Mouse (Mus musculus) C2C12 (cell line): ENCODE results near the gene Tet3.

Source experiments
- CEBPB ChIP-seq: IDR thresholded peaks from one replicate; pipeline ENCODE4 v1.6.1; 2011; ENCODE audit warnings: low read depth, mild to moderate bottlenecking, control low read depth, moderate library complexity
- CTCF ChIP-seq: IDR thresholded peaks from one replicate; pipeline ENCODE4 v1.5.1; 2011; ENCODE audit not compliant: control insufficient read depth, insufficient read depth, insufficient read length
- MAX ChIP-seq: IDR thresholded peaks from one replicate; pipeline ENCODE4 v1.6.1; 2011; ENCODE audit warnings: mild to moderate bottlenecking, control low read depth
- USF1 ChIP-seq: IDR thresholded peaks from one replicate; pipeline ENCODE4 v1.6.1; 2011; ENCODE audit warnings: low read depth, mild to moderate bottlenecking, control low read depth, moderate library complexity

GRCm38 (mm10) chr6:83445796-83446195 is 13.1 kb downstream of the Tet3 start:
- TF ChIP-seq MAX = no peak
- TF ChIP-seq USF1 = no peak
- TF ChIP-seq CEBPB = no peak
- no peak for TF ChIP-seq CTCF
